Mouse (Mus musculus): Measurements from ENCODE around the gene Celsr3.

The Celsr3 gene

GRCm38 (mm10) chr9:108825820-108826699, at the start of gene Celsr3:
Gene Celsr3 (plus strand): TSS chr9:108826320.
- DNase-seq, result peak; percentile 61

GRCm38 (mm10) chr9:108776614-108777013, 49.5 kb upstream of the Celsr3 start:
- no peak for DNase-seq

- no peak for DNase-seq
Observed at GRCm38 (mm10) chr9:108777276-108777675, 48.8 kb upstream of the Celsr3 start.

GRCm38 (mm10) chr9:108780959-108781358, 45.2 kb upstream of the Celsr3 start:
- DNase-seq, result no peak

- DNase-seq, result no peak
Observed at GRCm38 (mm10) chr9:108781891-108782290, 44.2 kb upstream of the Celsr3 start.

- no peak for DNase-seq
Observed at GRCm38 (mm10) chr9:108782836-108783547, 43.1 kb upstream of the Celsr3 start.

GRCm38 (mm10) chr9:108783548-108784463, 42.3 kb upstream of the Celsr3 start, which contains the start of gene Ip6k2:
Gene Ip6k2 (plus strand): TSS chr9:108783796.
- DNase-seq, result peak; percentile 98

GRCm38 (mm10) chr9:108785416-108785815, 40.7 kb upstream of the Celsr3 start:
- DNase-seq, result no peak

GRCm38 (mm10) chr9:108786494-108786893, 39.6 kb upstream of the Celsr3 start:
- DNase-seq, result no peak

- DNase-seq, result no peak
Observed at GRCm38 (mm10) chr9:108787080-108787479, 39.0 kb upstream of the Celsr3 start.

GRCm38 (mm10) chr9:108788713-108789112, 37.4 kb upstream of the Celsr3 start:
- DNase-seq, result no peak

- DNase-seq, result no peak
Observed at GRCm38 (mm10) chr9:108792307-108792706, 33.8 kb upstream of the Celsr3 start.

GRCm38 (mm10) chr9:108792730-108793129, 33.4 kb upstream of the Celsr3 start:
- peak; percentile 61 for DNase-seq

- DNase-seq, result no peak
Observed at GRCm38 (mm10) chr9:108795281-108795680, 30.8 kb upstream of the Celsr3 start.

GRCm38 (mm10) chr9:108795762-108796161, 30.4 kb upstream of the Celsr3 start:
- peak; percentile 42 for DNase-seq

GRCm38 (mm10) chr9:108796351-108796981, 29.7 kb upstream of the Celsr3 start:
- DNase-seq, result no peak

GRCm38 (mm10) chr9:108797477-108797876, 28.6 kb upstream of the Celsr3 start:
- DNase-seq, result no peak

GRCm38 (mm10) chr9:108798508-108799075, 27.5 kb upstream of the Celsr3 start:
- no peak for DNase-seq

GRCm38 (mm10) chr9:108799564-108799963, 26.6 kb upstream of the Celsr3 start:
- DNase-seq, result no peak

GRCm38 (mm10) chr9:108805768-108806167, 20.4 kb upstream of the Celsr3 start:
- no peak for DNase-seq

- no peak for DNase-seq
Observed at GRCm38 (mm10) chr9:108806379-108806778, 19.7 kb upstream of the Celsr3 start.

GRCm38 (mm10) chr9:108806831-108807230, 19.3 kb upstream of the Celsr3 start:
- no peak for DNase-seq
